Mouse (Mus musculus) Patski (cell line): Measurements from ENCODE around the gene Ank. TPM values are rescaled to one million over a fixed set of nuclear protein-coding genes. Genes with fewer than 3 reads are reported as not detected.

ENCODE experiments used
- ATAC-seq: fragments of 100-300 bp; one replicate; pipeline ENCODE4 v1.8.0; 2021
- CTCF ChIA-PET: fragments of 350-600 bp; sonication (Branson Sonifier 250); formaldehyde crosslinking; loops from one replicate; lab custom pipeline; 2022; ENCODE audit warnings: inconsistent platforms; lab: Charles Lee
- POLR2A ChIA-PET: fragments of 350-600 bp; sonication (Branson Sonifier 250); formaldehyde crosslinking; loops from one replicate; lab custom pipeline; 2022; ENCODE audit warnings: antibody characterized with exemption, inconsistent platforms; lab: Charles Lee
- DNase-seq: peaks from one replicate; pipeline ENCODE4 v3.0.0-alpha.2; 2011; ENCODE audit warnings: low read depth, low spot score
- H3K27me3 ChIP-seq: fragments of 371-371 bp; one replicate; pipeline ENCODE4 v1.5.1; 2021
- CTCF ChIP-seq: fragments of 100-300 bp; IDR thresholded peaks from one replicate; pipeline ENCODE4 v1.5.1; 2021
- in situ Hi-C: fragments of 300-500 bp; cut with MboI; formaldehyde crosslinking; loops from 3 replicates; pipeline ENCODE4 v1.11.1; 2018; ENCODE audit warnings: low pct_unique_long_range_greater_than_20kb, mixed read lengths
- polyA plus RNA-seq: library from polyadenylated mRNA; unstranded; gene quantifications from one replicate; pipeline ENCODE4 v1.2.3, GENCODE M21; 2021

Gene Ank
- polyA plus RNA-seq, 1 experiment from 2014 or later: 85.8 TPM

GRCm38 (mm10) chr15:27483183-27483582 is 16.7 kb downstream of the Ank start:
- CTCF ChIA-PET: interaction anchor here (1.2 to 1.4 kb wide), 2 partner anchors 18 to 34 kb away, joined by 3 to 4 read pairs; no protein-coding TSS in a partner anchor
- TF ChIP-seq CTCF: no peak
- ATAC-seq: no peak
- DNase-seq: no peak
- in situ Hi-C loops: no loop called here
- H3K27me3 ChIP-seq: no peaks in the 10 kb centered on the region
- POLR2A ChIA-PET: no interaction called here

DNA sequence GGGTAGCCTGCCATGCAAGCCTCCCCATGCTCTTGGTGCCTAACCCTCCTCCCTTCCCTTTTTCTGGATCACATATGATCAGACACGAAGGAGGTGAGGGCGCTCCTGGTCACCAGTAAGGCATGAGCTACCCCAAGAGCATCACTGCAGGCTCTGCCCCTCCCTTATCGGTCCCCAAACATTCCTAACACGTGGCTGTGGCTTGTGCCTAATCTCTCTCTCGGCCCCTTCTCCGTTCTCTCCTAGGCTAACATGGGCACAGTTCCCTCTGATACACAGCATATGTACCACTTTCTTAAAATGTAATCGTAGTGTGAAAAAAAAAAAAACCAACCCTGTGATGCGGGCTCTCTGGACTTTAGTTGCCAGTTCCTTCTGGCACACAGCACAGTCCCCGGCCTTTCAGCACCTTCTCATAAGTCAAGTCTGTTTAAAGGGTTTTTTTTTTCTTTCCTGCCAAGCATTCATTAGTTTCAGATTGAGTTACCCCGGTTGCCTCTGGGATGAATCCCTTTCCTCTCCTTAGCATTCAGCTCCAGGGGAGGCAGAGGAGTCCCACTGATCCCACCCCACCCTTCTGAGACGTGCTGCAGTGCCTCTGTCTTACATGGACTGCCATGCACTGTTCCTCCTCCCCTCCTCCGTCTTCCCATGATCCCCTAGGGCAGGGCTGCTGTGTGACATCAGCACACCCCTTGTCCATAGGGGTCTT is 19.2 kb downstream of the Ank start:
- DNase-seq: no peak
- ChIA-PET POLR2A (no interaction called here), CTCF (no interaction called here)
- TF ChIP-seq CTCF: no peak
- in situ Hi-C loops: no loop called here
- no peaks in the 10 kb centered on the region for H3K27me3 ChIP-seq
- no peak for ATAC-seq

DNA sequence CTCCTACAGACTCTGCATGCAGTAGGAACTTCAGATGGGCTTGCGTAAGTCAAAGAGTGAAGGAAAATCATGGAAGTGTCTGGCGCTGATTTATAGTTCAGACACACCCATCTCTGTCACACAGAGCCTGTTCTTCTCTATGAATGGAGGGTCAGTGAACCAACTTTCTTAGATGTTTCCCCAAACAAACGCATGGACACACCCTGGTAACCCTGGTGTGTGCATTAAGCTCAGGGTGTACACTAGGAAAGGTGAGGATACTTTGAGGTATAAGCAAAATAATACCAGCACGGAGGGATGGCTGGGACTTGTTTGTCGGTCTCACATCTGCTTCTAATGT is 19.8 kb downstream of the Ank start:
- POLR2A ChIA-PET: no interaction called here
- ATAC-seq: no peak
- TF ChIP-seq CTCF: no peak
- DNase-seq: no peak
- CTCF ChIA-PET: no interaction called here
- in situ Hi-C loops: no loop called here
- H3K27me3 ChIP-seq: no peaks in the 10 kb centered on the region

DNA sequence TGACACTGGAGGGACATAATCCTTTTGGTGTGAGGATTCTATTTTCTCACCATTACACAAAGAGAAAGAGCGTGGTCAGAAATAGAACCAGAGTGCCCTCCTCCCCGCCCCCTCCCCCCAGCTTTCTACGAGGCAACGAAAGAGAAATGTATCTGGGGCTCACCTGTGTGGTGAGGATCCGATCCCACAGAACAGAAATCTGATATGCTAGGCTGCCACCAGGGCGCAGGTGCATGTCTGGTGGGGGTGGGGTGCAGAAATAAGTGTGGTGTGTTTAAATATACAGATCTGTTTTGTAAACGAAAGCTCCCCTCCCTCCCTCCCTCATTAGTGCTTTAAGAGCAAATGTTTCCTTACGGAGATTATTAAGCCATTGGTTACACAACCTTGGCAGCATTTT is 20.6 kb downstream of the Ank start:
- CTCF ChIA-PET: no interaction called here
- no peak for ATAC-seq
- in situ Hi-C loops: no loop called here
- DNase-seq: no peak
- no peaks in the 10 kb centered on the region for H3K27me3 ChIP-seq
- TF ChIP-seq CTCF: no peak
- POLR2A ChIA-PET: no interaction called here

DNA sequence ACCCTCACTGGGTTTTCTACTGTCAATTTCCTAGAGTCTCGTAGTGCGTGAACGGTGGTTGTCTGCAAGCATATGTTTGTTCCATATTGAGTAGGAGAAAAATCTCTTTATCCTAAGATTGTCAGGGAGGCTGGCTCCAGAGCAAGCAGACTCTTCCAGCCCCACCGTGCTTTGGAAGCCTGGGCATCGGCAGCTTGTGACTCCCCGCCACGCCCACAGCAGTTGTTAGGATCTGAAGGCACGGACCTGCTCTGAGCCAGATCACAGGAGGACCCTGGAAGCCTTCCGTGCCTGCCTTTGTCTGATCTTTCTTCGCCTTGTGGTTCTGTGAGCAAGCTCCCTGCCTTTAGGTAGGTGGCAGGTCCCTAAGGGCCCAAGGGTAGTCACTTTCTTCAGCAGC is 21.6 kb downstream of the Ank start:
- ChIA-PET CTCF (no interaction called here), POLR2A (no interaction called here)
- no peaks in the 10 kb centered on the region for H3K27me3 ChIP-seq
- no peak for ATAC-seq
- no peak for TF ChIP-seq CTCF
- in situ Hi-C loops: no loop called here
- no peak for DNase-seq

DNA sequence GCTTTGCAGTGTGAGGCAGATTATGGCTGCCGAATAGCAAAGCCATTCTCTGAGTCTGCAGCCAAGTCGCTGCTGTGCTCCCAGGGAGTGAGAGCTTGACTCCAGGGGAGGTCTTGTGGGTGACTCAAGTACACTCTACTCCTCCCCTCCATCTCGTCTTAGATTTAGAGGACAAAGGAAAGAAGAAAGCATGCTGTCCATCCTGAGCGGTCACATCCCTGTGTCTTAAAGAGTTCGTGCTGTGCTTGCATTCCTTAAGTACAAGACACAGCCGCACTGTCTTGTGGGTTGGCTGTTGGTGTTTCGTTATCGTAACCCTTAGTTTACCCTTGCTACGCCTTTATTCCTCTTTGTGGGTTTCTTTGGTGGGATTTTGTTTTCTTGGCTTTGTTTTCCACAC is 24.2 kb downstream of the Ank start:
- in situ Hi-C loops: no loop called here

DNA sequence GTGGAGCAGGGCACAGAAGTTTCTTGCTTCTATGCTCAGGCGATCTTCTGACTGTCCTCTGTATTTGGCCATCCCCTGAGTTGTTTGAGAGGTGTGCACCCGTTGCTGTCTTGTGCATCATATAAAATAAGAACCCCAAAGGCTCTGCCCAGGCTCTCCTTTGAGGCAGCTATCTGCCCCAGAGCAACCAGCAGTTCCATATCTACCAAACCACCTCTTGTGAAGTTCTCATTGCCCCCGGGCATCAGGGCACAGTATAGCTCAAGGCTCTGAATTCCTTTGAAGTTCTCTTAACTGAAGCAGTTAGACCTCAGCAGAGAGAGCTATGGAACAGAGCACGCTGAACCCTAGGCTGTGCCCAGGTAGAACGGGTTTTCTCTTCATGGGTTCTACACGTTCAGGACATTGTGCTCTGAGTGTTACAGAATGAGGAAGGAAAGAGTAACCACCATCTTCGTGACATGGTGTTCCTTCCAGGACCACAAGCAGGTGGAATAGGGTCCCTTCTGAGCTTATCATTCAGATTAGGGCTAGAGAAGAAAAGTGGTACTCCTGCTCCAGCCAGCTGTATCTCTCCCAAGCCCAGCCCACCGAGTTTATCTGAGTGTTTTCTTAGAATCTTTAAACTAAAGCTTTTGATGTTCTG is 25.1 kb downstream of the Ank start:
- in situ Hi-C loops: no loop called here
- ChIA-PET CTCF (interaction anchor here (0.9 to 1.9 kb wide), 2 partner anchors 11 to 12 kb away, joined by 3 to 5 read pairs; no protein-coding TSS in a partner anchor), POLR2A (no interaction called here)
- DNase-seq (no peak), ATAC-seq (no peak)
- H3K27me3 ChIP-seq: no peaks in the 10 kb centered on the region
- no peak for TF ChIP-seq CTCF

More for the DNA sequence above, 24.2 kb downstream of the Ank start:
- CTCF ChIA-PET: interaction anchor here (1.9 kb wide), 1 partner anchor 10 kb away, joined by 5 read pairs; no protein-coding TSS in a partner anchor
- no peak for DNase-seq
- no peaks in the 10 kb centered on the region for H3K27me3 ChIP-seq
- POLR2A ChIA-PET: no interaction called here
- ATAC-seq: peak; percentile 41
- no peak for TF ChIP-seq CTCF

DNA sequence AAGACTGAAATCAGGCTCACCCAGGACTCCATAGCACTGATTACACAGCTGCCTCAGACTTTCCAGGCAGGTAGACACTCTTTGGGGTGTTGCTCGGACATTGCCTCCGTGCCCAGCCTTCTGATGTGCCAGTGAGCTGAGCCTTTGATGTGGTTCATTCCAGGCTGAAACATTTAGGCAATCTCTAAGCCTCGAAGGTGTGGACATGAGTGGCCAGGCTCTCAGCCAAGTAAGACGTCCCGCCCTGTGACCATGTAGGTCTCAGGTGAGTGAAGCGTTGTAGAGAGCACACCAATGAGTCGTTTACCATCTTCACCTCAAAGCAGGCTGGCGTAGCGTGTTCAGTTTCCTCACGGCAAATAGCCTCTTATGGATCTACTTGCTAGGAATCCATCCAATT is 25.7 kb downstream of the Ank start:
- TF ChIP-seq CTCF: no peak
- no peak for ATAC-seq
- in situ Hi-C loops: no loop called here
- no peak for DNase-seq
- ChIA-PET POLR2A (no interaction called here), CTCF (interaction anchor here (0.9 to 1.2 kb wide), 2 partner anchors 11 to 69 kb away, joined by 3 read pairs; no protein-coding TSS in a partner anchor)
- no peaks in the 10 kb centered on the region for H3K27me3 ChIP-seq

- POLR2A ChIA-PET: interaction anchor here (0.6 kb wide), 1 partner anchor 13 kb away, joined by 3 read pairs; no protein-coding TSS in a partner anchor
- no peak for DNase-seq
- ATAC-seq: no peak
- CTCF ChIA-PET: interaction anchor here (1.2 kb wide), 1 partner anchor 70 kb away, joined by 3 read pairs; no protein-coding TSS in a partner anchor
- no peak for TF ChIP-seq CTCF
- in situ Hi-C loops: no loop called here
- H3K27me3 ChIP-seq: no peaks in the 10 kb centered on the region
Measured at GRCm38 (mm10) chr15:27492734-27493133, 26.3 kb downstream of the Ank start.

DNA sequence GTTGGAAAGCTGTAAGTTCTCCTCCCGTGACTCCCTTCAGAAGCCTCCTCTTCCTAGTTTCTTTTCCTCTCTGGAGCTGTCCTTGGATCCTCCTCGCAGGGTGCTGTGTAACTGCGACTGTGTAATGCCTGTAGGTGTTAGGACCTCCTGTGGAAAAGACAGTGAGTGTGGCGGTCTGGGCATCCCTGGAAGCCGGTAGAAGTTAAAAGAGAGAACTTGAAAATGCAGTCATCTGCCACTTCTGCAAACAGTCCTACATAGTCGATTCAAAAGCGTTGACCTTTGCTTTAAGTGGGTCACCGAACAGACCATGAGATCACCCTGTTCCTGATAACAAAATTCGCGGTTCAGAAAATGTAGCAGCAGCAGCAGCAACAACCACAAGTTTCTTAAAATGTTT is 27.0 kb downstream of the Ank start:
- ChIA-PET POLR2A (no interaction called here), CTCF (interaction anchor here (1.2 kb wide), 1 partner anchor 70 kb away, joined by 3 read pairs; no protein-coding TSS in a partner anchor)
- ATAC-seq: no peak
- DNase-seq: no peak
- H3K27me3 ChIP-seq: no peaks in the 10 kb centered on the region
- TF ChIP-seq CTCF: no peak
- in situ Hi-C loops: no loop called here

DNA sequence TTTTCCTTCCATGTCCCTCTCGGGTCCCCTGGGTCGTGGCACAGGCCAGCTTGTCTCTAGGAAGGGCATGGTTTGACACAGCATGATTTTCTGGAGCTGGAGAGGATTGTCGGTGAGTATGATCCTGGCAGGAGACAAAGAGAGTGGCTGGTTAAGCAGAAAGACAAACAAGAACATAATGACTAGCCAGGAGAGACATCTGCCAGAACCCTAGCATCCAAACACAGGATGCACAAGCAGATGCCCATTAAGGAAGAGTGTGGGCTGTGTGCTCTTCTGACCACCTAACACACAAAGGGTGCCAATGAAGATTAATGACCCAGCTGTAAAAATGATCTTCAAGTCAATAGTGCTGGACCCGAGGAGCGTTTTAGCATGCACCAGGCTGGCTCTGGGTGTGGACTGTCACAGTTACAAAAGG is 29.5 kb downstream of the Ank start:
- ChIA-PET POLR2A (no interaction called here), CTCF (no interaction called here)
- no peak for DNase-seq
- ATAC-seq: no peak
- in situ Hi-C loops: no loop called here
- TF ChIP-seq CTCF: no peak
- no peaks in the 10 kb centered on the region for H3K27me3 ChIP-seq
